Mouse (Mus musculus) CH12F3 (cell line): ENCODE data around the gene Pros1.

Experiments used
- in situ Hi-C: fragments of 300-500 bp; cut with MboI; formaldehyde crosslinking; loops from 2 replicates; pipeline ENCODE4 v1.14.3; 2020; ENCODE audit warnings: low sequenced_read_pairs

The Pros1 gene

GRCm38 (mm10) chr16:62854191-62855068, at the start of gene Pros1:
Pros1 (plus strand) TSS chr16:62854307.
- in situ Hi-C loops = no loop called here

- in situ Hi-C loops = no loop called here
These were observed 49.5 kb upstream of the Pros1 start for GRCm38 (mm10) chr16:62804621-62805020.

GRCm38 (mm10) chr16:62807249-62807979, 46.7 kb upstream of the Pros1 start:
- in situ Hi-C loops = no loop called here

GRCm38 (mm10) chr16:62810855-62811254, 43.3 kb upstream of the Pros1 start:
- in situ Hi-C loops = no loop called here

GRCm38 (mm10) chr16:62813790-62814189, 40.3 kb upstream of the Pros1 start:
- in situ Hi-C loops = no loop called here

- in situ Hi-C loops = no loop called here
These were observed 39.6 kb upstream of the Pros1 start, which contains the start of gene Stx19 for GRCm38 (mm10) chr16:62814491-62814890. Stx19 (plus strand) TSS chr16:62814676.

GRCm38 (mm10) chr16:62822472-62822871, 31.6 kb upstream of the Pros1 start:
- in situ Hi-C loops = no loop called here

- in situ Hi-C loops = no loop called here
These were observed 27.7 kb upstream of the Pros1 start for GRCm38 (mm10) chr16:62826156-62827001.

GRCm38 (mm10) chr16:62832027-62832426, 22.1 kb upstream of the Pros1 start:
- in situ Hi-C loops = no loop called here

GRCm38 (mm10) chr16:62832481-62832880, 21.6 kb upstream of the Pros1 start:
- in situ Hi-C loops = no loop called here

GRCm38 (mm10) chr16:62834016-62834735, 19.9 kb upstream of the Pros1 start:
- in situ Hi-C loops = no loop called here

- in situ Hi-C loops = no loop called here
These were observed 8.8 kb upstream of the Pros1 start for GRCm38 (mm10) chr16:62845341-62845740.

GRCm38 (mm10) chr16:62846498-62847312, 7.4 kb upstream of the Pros1 start, which contains the start of gene Arl13b:
Arl13b (minus strand) TSS chr16:62847040.
- in situ Hi-C loops = no loop called here

GRCm38 (mm10) chr16:62852464-62853252, 1.4 kb upstream of the Pros1 start:
- in situ Hi-C loops = no loop called here

GRCm38 (mm10) chr16:62853611-62854126, 438 bp upstream of the Pros1 start:
- in situ Hi-C loops = no loop called here

- in situ Hi-C loops = no loop called here
These were observed 1.3 kb downstream of the Pros1 start for GRCm38 (mm10) chr16:62855385-62855784.

- in situ Hi-C loops = no loop called here
These were observed 2.2 kb downstream of the Pros1 start for GRCm38 (mm10) chr16:62856273-62856672.

- in situ Hi-C loops = no loop called here
These were observed 3.4 kb downstream of the Pros1 start for GRCm38 (mm10) chr16:62857498-62857897.
